Mouse (Mus musculus) layer of hippocampus, adult 11-12 months (tissue): Measurements from ENCODE around the gene Ppp3r1.

Experiments used
- DNase-seq: peaks from one replicate; pipeline ENCODE4 v3.0.0; 2022; ENCODE audit warnings: low spot score

Gene Ppp3r1

DNA sequence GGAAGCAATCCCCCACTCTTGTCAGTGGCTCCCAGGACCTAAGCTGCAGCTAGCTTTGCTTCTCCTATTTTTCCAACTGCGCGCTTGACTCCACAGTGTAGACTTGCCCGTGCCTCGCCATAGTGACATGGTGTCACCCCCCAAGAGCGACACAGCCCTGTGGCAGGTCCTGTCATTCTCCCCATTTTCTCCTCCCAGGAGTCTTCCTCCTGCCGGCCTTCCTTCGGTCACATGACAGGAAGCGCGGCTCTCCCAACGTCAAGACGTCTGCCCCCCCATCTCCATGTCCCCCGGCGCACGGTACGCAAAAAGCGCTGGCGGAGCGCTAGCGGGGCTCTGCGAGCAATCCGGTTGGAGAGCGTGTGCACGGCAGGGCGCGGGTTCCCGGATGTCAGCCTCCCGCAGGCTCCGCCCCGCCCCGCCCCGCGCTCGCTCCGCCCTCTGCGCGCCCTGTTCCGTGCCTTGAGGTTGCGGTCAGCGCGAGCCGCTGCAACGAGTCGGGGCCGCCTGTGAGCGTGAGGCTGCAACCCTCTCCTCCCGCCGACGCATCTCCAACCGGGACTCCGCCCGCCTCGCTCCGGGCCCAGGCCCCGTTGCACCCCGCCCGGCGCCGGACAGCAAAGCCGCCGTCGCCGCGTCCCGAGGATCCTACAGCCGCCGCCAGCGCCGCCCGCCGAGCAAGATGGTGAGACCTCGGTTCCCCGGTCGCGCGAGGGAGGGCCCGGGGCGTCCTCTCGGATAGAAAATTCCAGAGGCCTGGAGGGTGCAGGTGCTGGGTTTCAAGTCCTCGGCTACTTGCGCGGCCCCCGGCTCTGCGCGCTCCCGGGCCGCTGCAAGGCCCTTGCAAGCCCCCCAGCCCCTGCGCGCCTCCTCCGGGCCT is at the start of gene Ppp3r1:
TSS of gene Ppp3r1 (plus strand) at position 406 of the 880 bp plus-strand sequence.
- peak; percentile 96 for DNase-seq

DNA sequence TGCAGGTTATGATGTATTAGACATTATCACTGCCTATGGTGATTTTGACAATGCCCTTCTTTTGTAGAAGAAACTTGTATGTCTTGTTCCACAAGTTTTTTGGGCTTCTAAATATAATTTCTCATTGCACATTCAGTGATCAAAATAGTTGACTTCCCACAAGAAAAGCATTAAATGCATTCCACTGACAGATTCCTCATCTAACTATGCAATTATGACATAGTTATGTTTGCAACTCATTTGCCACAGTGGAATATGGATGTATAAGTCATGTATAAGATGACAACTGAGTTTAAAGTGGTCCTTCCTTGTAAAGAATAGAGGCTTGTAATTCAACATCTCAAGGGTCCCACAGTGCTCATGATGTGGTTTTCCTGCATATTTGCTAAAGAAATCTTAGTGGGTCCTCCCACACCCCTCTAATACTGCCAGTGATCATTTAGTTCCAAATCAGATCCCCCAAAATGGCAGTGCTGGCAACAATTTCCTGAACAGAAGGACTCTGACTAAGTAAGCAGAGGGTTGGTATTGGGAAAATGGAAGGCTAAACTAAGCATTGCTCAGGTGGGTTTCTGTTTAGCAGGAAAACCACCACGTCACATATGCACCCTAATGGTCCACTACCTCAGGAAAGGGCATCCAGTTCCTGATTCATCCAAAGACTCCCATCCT is 46.5 kb upstream of the Ppp3r1 start:
- DNase-seq, result peak; percentile 62

GRCm38 (mm10) chr11:17126418-17126817 is 32.6 kb upstream of the Ppp3r1 start:
- DNase-seq, result no peak

- no peak for DNase-seq
Observed at GRCm38 (mm10) chr11:17135638-17136037, 23.4 kb upstream of the Ppp3r1 start.

GRCm38 (mm10) chr11:17138306-17139033 is 20.6 kb upstream of the Ppp3r1 start:
- no peak for DNase-seq

DNA sequence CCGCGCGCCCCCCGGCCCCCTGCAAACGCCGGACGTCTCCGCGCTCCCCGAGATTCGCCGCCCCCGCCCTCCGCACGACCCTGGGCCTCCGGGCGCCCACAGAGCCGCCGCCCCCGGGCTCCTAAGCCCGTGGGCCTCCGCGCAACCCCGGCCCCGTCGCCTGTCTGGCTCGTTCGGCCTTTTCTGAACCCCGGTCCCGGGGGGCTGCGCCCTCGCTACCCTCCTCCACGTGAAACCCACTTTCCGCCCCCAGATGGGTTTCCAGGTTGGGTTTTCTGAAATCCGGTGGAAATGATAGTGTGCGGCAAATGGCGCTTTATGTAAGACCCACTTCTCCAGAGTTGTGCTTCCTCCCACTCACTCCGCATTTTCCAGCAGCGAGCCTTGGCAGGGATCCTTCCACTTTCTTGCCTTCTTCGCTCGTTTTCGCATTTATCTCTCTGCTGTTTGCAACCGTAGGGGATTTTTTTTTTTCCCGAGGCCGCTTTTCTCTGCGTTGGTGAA is 727 bp downstream of the Ppp3r1 start:
- DNase-seq, result peak; percentile 70

DNA sequence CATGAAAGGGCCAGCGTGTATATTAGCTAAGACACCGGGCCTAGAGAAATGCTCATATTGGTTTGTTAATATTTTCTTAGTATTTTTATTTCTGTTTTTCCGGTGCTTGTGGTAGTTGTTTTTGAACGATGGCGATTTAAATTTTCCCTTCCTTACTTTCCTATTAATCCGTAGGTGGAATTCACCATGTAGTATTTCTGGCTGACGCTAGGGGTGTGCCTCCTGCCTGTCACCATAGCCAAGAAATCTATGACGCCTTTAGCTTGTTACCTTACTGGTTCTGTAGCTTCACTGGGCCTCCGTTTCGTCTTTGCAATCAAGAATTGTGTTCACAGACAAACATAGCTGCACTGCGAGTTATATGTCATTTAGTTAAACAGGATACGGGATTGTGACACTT is 1.2 kb downstream of the Ppp3r1 start:
- peak; percentile 63 for DNase-seq

DNA sequence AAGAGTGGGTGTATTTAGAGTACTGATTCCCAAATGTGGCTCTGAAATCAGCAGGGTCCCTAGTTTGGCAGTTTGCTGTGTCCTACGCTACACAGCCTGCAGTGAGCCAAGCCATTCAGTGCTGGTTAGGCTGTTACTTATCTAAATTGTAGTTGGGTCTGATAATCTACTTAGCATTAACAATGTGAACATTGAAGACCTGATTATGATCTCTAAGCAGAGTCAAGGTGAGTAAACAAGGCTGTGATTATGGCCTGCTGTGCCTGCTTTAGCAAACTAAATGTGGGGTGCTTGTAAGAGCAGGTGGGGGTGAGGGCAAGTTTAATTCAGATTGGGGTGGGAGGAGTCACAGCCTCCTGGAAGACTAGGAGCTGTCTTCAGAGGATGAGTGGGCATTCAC is 4.9 kb downstream of the Ppp3r1 start:
- no peak for DNase-seq

DNA sequence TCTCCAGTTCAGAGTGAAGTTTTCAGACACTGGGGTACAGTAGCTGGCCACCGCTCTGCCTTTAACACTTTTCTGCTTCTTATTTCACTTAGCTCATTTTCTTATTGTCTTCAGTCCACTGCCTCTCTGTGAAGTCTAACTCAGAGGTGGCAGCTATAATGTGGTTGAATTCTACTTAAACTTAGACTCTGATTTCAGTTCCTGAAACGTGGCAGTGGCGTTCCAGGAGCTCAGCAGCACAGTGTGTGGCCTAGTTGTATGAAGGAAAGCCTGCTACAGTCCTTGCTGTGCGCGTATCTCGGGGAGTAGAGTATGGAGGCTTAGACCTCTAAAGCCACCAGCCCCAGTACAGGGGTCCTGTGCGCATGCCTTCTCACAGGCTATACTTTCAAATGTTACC is 7.6 kb downstream of the Ppp3r1 start:
- DNase-seq, result no peak

- DNase-seq, result no peak
Observed at GRCm38 (mm10) chr11:17169262-17169661, 10.2 kb downstream of the Ppp3r1 start.

DNA sequence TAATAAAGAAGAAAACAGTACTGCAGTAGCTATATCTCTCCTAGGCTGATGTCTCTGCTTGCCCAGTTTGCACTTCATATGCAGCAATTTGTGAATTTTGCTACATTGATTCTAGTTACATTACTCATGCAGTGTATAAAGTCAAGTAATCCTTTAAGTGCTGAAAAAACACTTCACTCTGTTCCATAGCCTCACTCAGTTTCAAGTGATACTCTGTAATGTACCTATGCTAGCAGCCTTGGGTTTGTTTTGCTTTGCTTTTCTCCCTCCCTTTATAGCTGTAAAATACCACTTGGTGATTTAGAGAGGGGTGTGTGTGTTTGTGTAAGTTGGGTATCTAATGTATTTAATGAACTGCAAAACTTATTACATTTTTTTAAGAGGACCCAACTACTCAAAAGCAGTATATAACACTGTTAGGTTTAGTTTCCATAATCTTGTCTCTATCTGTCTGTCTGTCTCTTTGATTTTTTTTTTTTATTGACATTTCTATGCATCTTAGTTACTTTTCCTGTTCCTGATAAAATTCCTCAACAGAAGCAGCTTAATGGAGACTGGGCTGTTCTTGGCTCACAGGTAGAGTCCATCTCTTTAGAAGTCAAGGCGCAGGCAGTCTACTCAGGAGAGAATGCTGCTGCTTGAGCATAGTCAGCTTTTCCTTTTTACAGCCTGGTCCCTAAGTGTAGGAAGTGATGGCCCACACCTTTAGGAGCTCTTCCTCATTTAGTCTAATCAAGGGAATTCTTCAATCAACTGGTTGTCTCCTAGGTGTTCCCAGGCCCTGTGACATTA is 12.1 kb downstream of the Ppp3r1 start:
- DNase-seq, result no peak

GRCm38 (mm10) chr11:17172300-17172699 is 13.2 kb downstream of the Ppp3r1 start:
- DNase-seq, result no peak

DNA sequence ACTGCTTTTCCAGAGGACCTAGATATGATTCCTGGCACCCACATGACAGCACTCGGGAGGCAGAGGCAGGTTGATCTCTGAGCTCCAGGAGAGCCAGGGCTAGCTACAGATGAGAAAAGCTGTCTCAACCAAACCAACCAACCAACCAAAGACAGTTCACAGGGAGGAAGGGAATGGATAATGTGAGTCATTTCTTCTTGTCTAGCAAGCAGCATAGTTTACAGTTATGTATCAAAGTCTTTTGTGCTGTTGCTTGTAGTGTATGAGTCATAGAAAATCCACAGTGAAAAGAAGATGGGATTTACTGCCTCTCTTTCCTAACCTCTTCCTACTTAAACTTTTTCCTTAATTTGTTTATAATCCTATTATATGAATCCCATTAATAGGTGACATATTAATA is 17.6 kb downstream of the Ppp3r1 start:
- DNase-seq, result no peak

DNA sequence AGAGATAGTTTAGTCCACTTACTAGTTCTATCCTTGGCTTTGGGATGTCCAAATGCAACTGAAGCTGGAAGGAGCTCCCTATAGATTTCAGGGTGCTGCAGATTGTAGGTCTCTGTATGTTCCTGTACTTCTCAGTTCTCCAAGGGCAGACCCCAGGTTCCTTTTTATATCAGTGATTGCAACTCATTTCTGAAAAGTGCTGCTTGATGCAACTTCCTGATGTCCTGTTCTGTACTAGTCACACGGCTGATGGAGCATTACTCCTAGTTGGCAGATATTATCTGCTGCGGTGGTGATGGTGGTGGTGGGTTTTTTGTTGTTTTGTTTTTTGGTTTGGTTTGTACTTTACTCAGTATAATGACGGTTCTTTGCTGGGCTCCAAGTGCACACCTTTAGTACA is 21.7 kb downstream of the Ppp3r1 start:
- no peak for DNase-seq

GRCm38 (mm10) chr11:17181807-17182206 is 22.7 kb downstream of the Ppp3r1 start, which contains the start of gene Wdr92:
Gene Wdr92, plus strand, starts transcription at chr11:17182107.
- DNase-seq, result no peak

DNA sequence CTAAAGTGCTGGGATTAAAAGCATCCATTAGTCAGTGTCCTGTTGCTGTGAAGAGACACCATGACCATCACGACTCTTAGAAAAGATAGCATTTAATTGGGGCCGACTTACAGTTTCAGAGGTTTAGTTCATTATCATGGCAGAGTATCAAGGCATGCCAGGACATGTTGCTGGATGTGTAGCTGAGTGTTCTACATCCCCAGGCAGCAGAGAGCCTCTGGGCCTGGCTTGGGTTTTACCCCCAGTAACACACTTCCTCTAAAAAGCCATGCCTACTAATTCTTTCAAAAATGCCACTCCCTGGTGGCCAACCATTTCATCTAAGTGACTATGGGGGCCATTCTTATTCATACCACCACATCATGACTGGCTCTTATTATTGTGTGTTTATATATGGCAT is 24.1 kb downstream of the Ppp3r1 start:
- no peak for DNase-seq

DNA sequence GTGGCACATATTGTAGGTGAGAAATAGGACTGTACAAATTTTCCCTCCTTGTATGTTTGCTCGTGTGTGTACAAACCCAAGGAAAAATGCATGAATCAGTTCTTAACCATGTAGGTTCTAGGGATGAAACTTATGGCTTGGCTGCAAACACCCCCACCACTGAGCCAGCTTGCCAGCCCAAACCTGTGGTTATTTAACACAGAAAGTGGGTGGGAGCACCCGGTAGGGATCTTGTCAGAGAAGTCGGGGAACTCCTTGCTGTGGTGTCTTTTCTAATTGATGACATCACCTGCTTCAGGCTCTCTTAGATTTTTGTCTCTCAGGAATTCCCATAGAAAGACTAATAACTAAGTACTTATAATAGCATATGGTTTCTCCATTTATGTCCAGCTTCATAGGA is 28.6 kb downstream of the Ppp3r1 start:
- DNase-seq, result no peak

- DNase-seq, result no peak
Observed at GRCm38 (mm10) chr11:17188786-17189185, 29.7 kb downstream of the Ppp3r1 start.

DNA sequence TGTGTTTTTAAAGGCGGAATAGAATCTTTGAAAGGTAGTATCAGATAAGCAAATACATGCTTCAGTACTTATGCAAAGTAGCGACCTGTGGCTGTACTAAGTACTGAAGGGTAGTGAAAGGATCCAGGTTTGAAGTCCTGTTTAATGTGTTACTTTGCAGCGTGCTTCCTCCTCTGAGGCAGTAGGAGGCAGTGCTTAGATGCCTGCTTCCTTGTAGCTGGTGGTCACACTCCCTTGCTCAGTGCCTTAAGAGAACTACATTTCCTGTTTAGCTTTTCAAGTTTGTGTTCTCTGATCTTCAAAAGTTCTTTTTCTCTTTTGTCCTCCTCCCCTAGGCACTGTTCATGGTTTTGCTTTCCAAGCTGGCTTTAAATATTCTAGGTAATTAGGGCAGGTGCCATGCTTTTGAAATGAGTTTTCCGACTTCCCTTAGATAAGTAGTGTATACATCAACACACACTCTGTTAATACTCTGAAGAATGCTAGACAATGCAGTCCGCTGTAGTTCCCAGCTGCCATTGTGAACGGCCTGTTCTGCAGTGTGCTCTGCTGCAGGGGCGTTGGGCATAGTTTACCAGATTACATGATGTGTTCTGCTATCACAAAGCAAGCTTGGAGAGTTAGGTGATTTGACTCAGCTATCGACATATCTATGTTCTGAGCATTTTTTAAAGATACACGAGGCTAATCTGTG is 33.2 kb downstream of the Ppp3r1 start:
- no peak for DNase-seq

DNA sequence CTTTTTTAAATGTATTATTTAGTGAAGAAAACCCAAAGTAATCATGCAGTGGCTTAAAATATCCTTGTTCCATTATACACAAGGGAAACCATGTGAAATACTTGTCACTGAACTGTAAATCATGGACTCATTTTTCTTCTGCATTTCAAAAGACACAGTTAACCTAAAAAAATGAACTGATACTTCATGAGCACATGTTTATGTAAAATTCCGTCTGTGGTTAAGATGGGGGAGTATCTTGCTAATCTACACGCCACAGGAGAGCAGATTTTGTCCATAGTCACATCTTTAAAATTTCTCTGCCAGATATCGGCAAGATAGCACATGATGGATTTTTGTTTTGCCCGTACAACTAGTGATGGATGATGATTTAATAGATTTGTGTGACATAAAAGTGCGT is 40.1 kb downstream of the Ppp3r1 start:
- DNase-seq, result no peak
